Mouse (Mus musculus) cortical plate, adult 2 months (tissue): ENCODE data around the gene Slc41a2.

Source experiments
- CTCF ChIP-seq: fragments of 200-500 bp; IDR thresholded peaks from 2 replicates; pipeline ENCODE4 v1.5.1; 2011; ENCODE audit warnings: mild to moderate bottlenecking, control low read depth, low read length; ENCODE audit not compliant: insufficient read depth; ENCODE audit errors: extremely low read depth
- POLR2A ChIP-seq: fragments of 200-500 bp; IDR thresholded peaks from 2 replicates; pipeline ENCODE4 v1.6.1; 2011; ENCODE audit warnings: mild to moderate bottlenecking, low read length, control low read depth; ENCODE audit not compliant: insufficient read depth; ENCODE audit errors: extremely low read depth

GRCm38 (mm10) chr10:83186984-83187383 is 150.7 kb downstream of the Slc41a2 start:
- TF ChIP-seq CTCF (no peak), POLR2A (no peak)
